Mouse (Mus musculus) myocyte (in vitro differentiated cells): Measurements from ENCODE around the gene Calr3. TPM values are rescaled to one million over a fixed set of nuclear protein-coding genes. Genes with fewer than 3 reads are reported as not detected.

Source experiments
- H3K27me3 ChIP-seq: one replicate; pipeline ENCODE4 v1.6.1; 2011; ENCODE audit not compliant: control insufficient read depth, insufficient read depth, insufficient read length
- H3K36me3 ChIP-seq: one replicate; pipeline ENCODE4 v1.6.1; 2011; ENCODE audit not compliant: control insufficient read depth, insufficient read depth
- H3K4me2 ChIP-seq: one replicate; pipeline ENCODE4 v1.6.1; 2011; ENCODE audit warnings: low read depth, control low read depth
- H3K4me3 ChIP-seq: one replicate; pipeline ENCODE4 v1.5.1; 2011; ENCODE audit warnings: mild to moderate bottlenecking, control low read depth, moderate library complexity
- H3K79me2 ChIP-seq: one replicate; pipeline ENCODE4 v1.6.1; 2011; ENCODE audit not compliant: control insufficient read depth, insufficient read depth
- H3ac ChIP-seq: one replicate; pipeline ENCODE4 v1.6.1; 2011; ENCODE audit not compliant: control insufficient read depth, insufficient read length
- CEBPB ChIP-seq: IDR thresholded peaks from 2 replicates; pipeline ENCODE4 v1.6.1; 2011; ENCODE audit warnings: mild to moderate bottlenecking, moderate library complexity; ENCODE audit not compliant: poor library complexity, insufficient read depth, severe bottlenecking
- E2F4 ChIP-seq: IDR thresholded peaks from one replicate; pipeline ENCODE4 v1.6.1; 2011; ENCODE audit warnings: mild to moderate bottlenecking, control low read depth, moderate library complexity; ENCODE audit not compliant: insufficient read depth
- MAX ChIP-seq: IDR thresholded peaks from one replicate; pipeline ENCODE4 v1.6.1; 2011; ENCODE audit warnings: low read depth, mild to moderate bottlenecking, control low read depth
- MYOD1 ChIP-seq, 3 experiments: IDR thresholded peaks; one replicate each; pipeline ENCODE4 v1.6.1; 2011; ENCODE audit warnings: control low read depth in 2 of 3, low read depth in 2 of 3, mild to moderate bottlenecking in 2 of 3, moderate library complexity in 1 of 3; ENCODE audit not compliant: insufficient read length in 2 of 3, control insufficient read depth in 1 of 3
- MYOG ChIP-seq, 3 experiments: IDR thresholded peaks; one replicate each; pipeline ENCODE4 v1.6.1; 2011; ENCODE audit warnings: control low read depth in 2 of 3, low read depth in 2 of 3, mild to moderate bottlenecking in 2 of 3; ENCODE audit not compliant: insufficient read length in 2 of 3, control insufficient read depth in 1 of 3, insufficient read depth in 1 of 3
- POLR2A ChIP-seq: IDR thresholded peaks from one replicate; pipeline ENCODE4 v1.6.1; 2011; ENCODE audit warnings: low read depth, mild to moderate bottlenecking, control low read depth, moderate library complexity; ENCODE audit not compliant: insufficient read length
- POLR2AphosphoS2 ChIP-seq: IDR thresholded peaks from one replicate; pipeline ENCODE4 v1.6.1; 2011; ENCODE audit warnings: low read depth, control low read depth; ENCODE audit not compliant: insufficient read length
- REST ChIP-seq: IDR thresholded peaks from one replicate; pipeline ENCODE4 v1.6.1; 2011; ENCODE audit warnings: mild to moderate bottlenecking, control low read depth, moderate library complexity; ENCODE audit not compliant: insufficient read depth, insufficient read length
- SRF ChIP-seq: IDR thresholded peaks from one replicate; pipeline ENCODE4 v1.6.1; 2011; ENCODE audit warnings: low read depth; ENCODE audit not compliant: control insufficient read depth, insufficient read length
- TCF12 ChIP-seq: IDR thresholded peaks from one replicate; pipeline ENCODE4 v1.6.1; 2011; ENCODE audit warnings: mild to moderate bottlenecking, control low read depth; ENCODE audit not compliant: poor library complexity, insufficient read depth, severe bottlenecking
- TCF3 ChIP-seq: IDR thresholded peaks from one replicate; pipeline ENCODE4 v1.6.1; 2011; ENCODE audit warnings: low read depth, control low read depth; ENCODE audit not compliant: insufficient read length
- USF1 ChIP-seq: IDR thresholded peaks from one replicate; pipeline ENCODE4 v1.6.1; 2011; ENCODE audit warnings: low read depth, mild to moderate bottlenecking, control low read depth, moderate library complexity
- polyA plus RNA-seq: library from polyadenylated mRNA; unstranded; fragments of >200 nt; fragmentation: generic; extraction: Trizol; gene quantifications from one replicate; pipeline ENCODE4 v1.2.1, GENCODE M21; 2012; ENCODE audit warnings: missing spikeins

The Calr3 gene
- polyA plus RNA-seq, 1 experiment: 0.38 TPM

- H3K36me3 ChIP-seq: peaks cover 7% of the 10 kb centered on the region
- H3K4me3 ChIP-seq: peak overlapping the region; percentile 36
- TF ChIP-seq TCF12: no peak
- TF ChIP-seq POLR2AphosphoS2: no peak
- TF ChIP-seq MYOG (IDR thresholded peaks at IDR 0.05; ENCODE audit: control insufficient read depth in 1 of 3, insufficient read depth in 1 of 3, insufficient read length in 2 of 3, low read depth in 2 of 3): no peak
- TF ChIP-seq REST: no peak
- TF ChIP-seq MYOD1 (IDR thresholded peaks at IDR 0.05; ENCODE audit: control insufficient read depth in 1 of 3, insufficient read length in 2 of 3, low read depth in 2 of 3): no peak
- no peak for TF ChIP-seq TCF3
- no peak for TF ChIP-seq SRF
- no peak for TF ChIP-seq POLR2A
- TF ChIP-seq USF1: no peak
- no peak for TF ChIP-seq MAX
- TF ChIP-seq E2F4: no peak
- TF ChIP-seq CEBPB: no peak
- H3ac ChIP-seq: no peak overlapping the region
- H3K79me2 ChIP-seq: no peaks in the 10 kb centered on the region
- H3K4me2 ChIP-seq: peak overlapping the region; percentile 84
- H3K27me3 ChIP-seq: no peaks in the 10 kb centered on the region
Observed at GRCm38 (mm10) chr8:72445071-72445470, 1.4 kb upstream of the Calr3 start.

- no peaks in the 10 kb centered on the region for H3K27me3 ChIP-seq
- peak overlapping the region; percentile 39 for H3ac ChIP-seq
- H3K79me2 ChIP-seq: no peaks in the 10 kb centered on the region
- H3K36me3 ChIP-seq: peaks cover 3% of the 10 kb centered on the region
- TF ChIP-seq E2F4 (no peak), POLR2AphosphoS2 (no peak), CEBPB (no peak), TCF3 (no peak), REST (no peak), POLR2A (no peak), USF1 (no peak), MYOG (IDR thresholded peaks at IDR 0.05; ENCODE audit: control insufficient read depth in 1 of 3, insufficient read depth in 1 of 3, insufficient read length in 2 of 3, low read depth in 2 of 3) (no peak), TCF12 (no peak), SRF (no peak), MAX (no peak), MYOD1 (IDR thresholded peaks at IDR 0.05; ENCODE audit: control insufficient read depth in 1 of 3, insufficient read length in 2 of 3, low read depth in 2 of 3) (no peak)
- H3K4me2 ChIP-seq: peak overlapping the region; percentile 84
- H3K4me3 ChIP-seq: peak overlapping the region; percentile 36
Observed at GRCm38 (mm10) chr8:72443994-72444350, 302 bp upstream of the Calr3 start.

GRCm38 (mm10) chr8:72438248-72439015 is 5.2 kb downstream of the Calr3 start:
- H3K4me2 ChIP-seq: no peak overlapping the region
- TF ChIP-seq REST (no peak), MYOD1 (IDR thresholded peaks at IDR 0.05; ENCODE audit: control insufficient read depth in 1 of 3, insufficient read length in 2 of 3, low read depth in 2 of 3) (no peak), POLR2AphosphoS2 (no peak)
- no peak overlapping the region for H3K4me3 ChIP-seq
- no peaks in the 10 kb centered on the region for H3K79me2 ChIP-seq
- H3K36me3 ChIP-seq: no peaks in the 10 kb centered on the region
- H3ac ChIP-seq: no peak overlapping the region
- H3K27me3 ChIP-seq: no peaks in the 10 kb centered on the region

- Histone ChIP-seq H3ac (no peak overlapping the region), H3K4me2 (no peak overlapping the region), H3K4me3 (no peak overlapping the region), H3K27me3 (no peaks in the 10 kb centered on the region), H3K36me3 (no peaks in the 10 kb centered on the region), H3K79me2 (no peaks in the 10 kb centered on the region)
- TF ChIP-seq POLR2AphosphoS2: no peak
- TF ChIP-seq REST: no peak
- TF ChIP-seq USF1: no peak
- no peak for TF ChIP-seq E2F4
- no peak for TF ChIP-seq POLR2A
- TF ChIP-seq MAX: no peak
- TF ChIP-seq MYOG (IDR thresholded peaks at IDR 0.05; ENCODE audit: control insufficient read depth in 1 of 3, insufficient read depth in 1 of 3, insufficient read length in 2 of 3, low read depth in 2 of 3): no peak
- TF ChIP-seq MYOD1 (IDR thresholded peaks at IDR 0.05; ENCODE audit: control insufficient read depth in 1 of 3, insufficient read length in 2 of 3, low read depth in 2 of 3): no peak
- no peak for TF ChIP-seq CEBPB
- no peak for TF ChIP-seq SRF
- TF ChIP-seq TCF12: no peak
- TF ChIP-seq TCF3: no peak
Observed at GRCm38 (mm10) chr8:72434952-72435351, 8.7 kb downstream of the Calr3 start.

- H3K27me3 ChIP-seq: no peaks in the 10 kb centered on the region
- H3K4me3 ChIP-seq: no peak overlapping the region
- H3ac ChIP-seq: no peak overlapping the region
- no peak for TF ChIP-seq MAX
- no peak for TF ChIP-seq SRF
- no peak for TF ChIP-seq USF1
- no peak for TF ChIP-seq MYOG (IDR thresholded peaks at IDR 0.05; ENCODE audit: control insufficient read depth in 1 of 3, insufficient read depth in 1 of 3, insufficient read length in 2 of 3, low read depth in 2 of 3)
- no peaks in the 10 kb centered on the region for H3K79me2 ChIP-seq
- H3K36me3 ChIP-seq: no peaks in the 10 kb centered on the region
- H3K4me2 ChIP-seq: no peak overlapping the region
Observed at GRCm38 (mm10) chr8:72429676-72430075, 14.0 kb downstream of the Calr3 start.
